Mouse (Mus musculus) embryonic facial prominence, embryonic 10.5 days (tissue): ENCODE measurements around the gene Cnbp. TPM values are rescaled to one million over a fixed set of nuclear protein-coding genes. Genes with fewer than 3 reads are reported as not detected.

Experiments used
- DNase-seq: peaks from one replicate; pipeline ENCODE4 v3.0.0-alpha.2; 2017; ENCODE audit warnings: low spot score
- H3K27ac ChIP-seq: fragments of 300-500 bp; sonication (generic); replicated peaks from 2 replicates; pipeline ENCODE4 v1.5.1; 2016; ENCODE audit warnings: mild to moderate bottlenecking
- H3K27me3 ChIP-seq: fragments of 300-500 bp; sonication (generic); replicated peaks from 2 replicates; pipeline ENCODE4 v1.6.1; 2016; ENCODE audit warnings: low read depth, mild to moderate bottlenecking; ENCODE audit not compliant: poor library complexity, severe bottlenecking
- H3K36me3 ChIP-seq: fragments of 300-500 bp; sonication (generic); replicated peaks from 2 replicates; pipeline ENCODE4 v1.6.1; 2016; ENCODE audit warnings: mild to moderate bottlenecking, moderate library complexity
- H3K4me1 ChIP-seq: fragments of 300-500 bp; sonication (generic); 2 replicates; pipeline ENCODE4 v1.6.1; 2016
- H3K4me3 ChIP-seq: fragments of 300-500 bp; sonication (generic); 2 replicates; pipeline ENCODE4 v1.5.1; 2016; ENCODE audit warnings: mild to moderate bottlenecking, moderate library complexity
- H3K9me3 ChIP-seq: fragments of 300-500 bp; sonication (generic); 2 replicates; pipeline ENCODE4 v1.6.1; 2016; ENCODE audit warnings: mild to moderate bottlenecking
- WGBS: fragments of 180-500 bp; shearing (Covaris S2); methylation state at CpG from one replicate; pipeline ENCODE4 v1.1.7; 2016; 5-methylcytosine and 5-hydroxymethylcytosine counted together
- polyA plus RNA-seq: library from polyadenylated mRNA; unstranded; fragments of >200 nt; fragmentation: Nextera tagmentation; extraction: Ambion mirVana; gene quantifications from 2 replicates; pipeline ENCODE4 v1.2.1, GENCODE M21; 2016

Cnbp gene
- polyA plus RNA-seq, 1 experiment from 2014 or later = 1,409 TPM

GRCm38 (mm10) chr6:87873963-87874362 lies 23.1 kb upstream of the Cnbp start:
- no peak overlapping the region for H3K4me3 ChIP-seq
- H3K9me3 ChIP-seq = no peaks in the 10 kb centered on the region
- no peaks in the 10 kb centered on the region for H3K36me3 ChIP-seq
- 91% methylated on average over 2 of the region's 2 CpGs for WGBS
- H3K27ac ChIP-seq = no peak overlapping the region
- peaks cover 6% of the 10 kb centered on the region for H3K4me1 ChIP-seq
- H3K27me3 ChIP-seq = no peaks in the 10 kb centered on the region
- DNase-seq = no peak

GRCm38 (mm10) chr6:87873104-87873503 lies 22.2 kb upstream of the Cnbp start:
- H3K36me3 ChIP-seq = no peaks in the 10 kb centered on the region
- peaks cover 6% of the 10 kb centered on the region for H3K4me1 ChIP-seq
- no peak overlapping the region for H3K27ac ChIP-seq
- H3K9me3 ChIP-seq = no peaks in the 10 kb centered on the region
- DNase-seq = no peak
- 28% methylated on average over 1 of the region's 1 CpGs for WGBS
- no peaks in the 10 kb centered on the region for H3K27me3 ChIP-seq
- no peak overlapping the region for H3K4me3 ChIP-seq

DNA sequence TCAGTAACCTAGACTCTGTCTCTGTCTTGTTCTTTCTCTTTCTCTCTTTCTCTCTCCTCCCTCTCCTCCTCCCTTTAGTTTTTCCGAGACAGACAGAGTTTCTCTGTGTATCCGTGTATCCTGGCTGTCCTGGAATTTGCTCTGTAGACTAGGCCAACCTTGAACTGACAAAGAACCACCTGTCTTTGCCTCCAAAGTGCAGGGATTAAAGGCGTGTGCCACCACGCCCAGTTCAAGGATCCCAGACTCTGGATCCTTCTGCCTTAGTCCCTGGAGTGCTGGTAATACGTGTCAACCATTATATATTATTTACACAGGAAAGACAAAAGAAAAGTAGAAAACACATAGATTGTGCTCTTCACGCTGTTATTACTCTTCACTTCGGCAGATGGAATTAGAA lies 20.3 kb upstream of the Cnbp start:
- Histone ChIP-seq H3K27ac (no peak overlapping the region), H3K4me1 (peaks cover 3% of the 10 kb centered on the region), H3K36me3 (no peaks in the 10 kb centered on the region), H3K9me3 (no peaks in the 10 kb centered on the region), H3K4me3 (no peak overlapping the region), H3K27me3 (no peaks in the 10 kb centered on the region)
- DNase-seq = no peak
- 86% methylated on average over 7 of the region's 7 CpGs for WGBS

GRCm38 (mm10) chr6:87870440-87870839 lies 19.5 kb upstream of the Cnbp start:
- Histone ChIP-seq H3K27me3 (no peaks in the 10 kb centered on the region), H3K4me3 (no peak overlapping the region), H3K4me1 (no peaks in the 10 kb centered on the region), H3K27ac (no peak overlapping the region), H3K36me3 (no peaks in the 10 kb centered on the region), H3K9me3 (no peaks in the 10 kb centered on the region)
- 74% methylated on average over 1 of the region's 1 CpGs for WGBS
- DNase-seq = no peak

DNA sequence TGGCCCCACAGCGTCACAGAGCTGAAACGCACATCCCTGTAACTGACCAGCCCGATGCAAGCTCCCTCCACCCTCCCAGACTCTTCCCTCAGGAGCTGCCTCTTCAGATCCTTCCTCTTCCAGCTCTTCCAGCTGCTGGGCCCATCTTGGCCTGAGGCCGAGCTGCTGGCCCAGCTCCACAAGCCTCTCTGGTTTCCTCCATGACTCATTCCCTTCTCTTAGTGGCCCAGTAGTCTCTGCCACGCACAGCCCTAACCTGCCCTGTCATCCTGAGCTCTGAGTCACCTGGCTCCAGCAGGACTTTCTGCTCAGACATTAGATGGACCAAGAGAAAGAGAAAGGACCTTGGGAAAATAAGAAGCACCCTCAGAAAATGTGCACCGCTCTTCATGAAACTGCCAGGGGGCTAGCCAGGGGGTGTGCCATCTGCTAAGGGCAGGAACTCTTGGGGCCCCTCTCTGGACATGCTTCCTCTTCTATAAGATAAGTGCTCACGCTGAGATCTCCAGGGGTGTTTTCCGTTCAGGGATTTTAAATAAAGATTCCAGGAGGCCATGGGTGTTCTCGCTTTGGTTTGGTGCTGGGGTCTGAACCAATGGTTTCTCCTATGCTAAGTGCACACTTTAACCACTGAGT lies 18.1 kb upstream of the Cnbp start:
- Histone ChIP-seq H3K36me3 (no peaks in the 10 kb centered on the region), H3K9me3 (no peaks in the 10 kb centered on the region), H3K4me1 (no peaks in the 10 kb centered on the region), H3K27ac (no peak overlapping the region), H3K27me3 (no peaks in the 10 kb centered on the region), H3K4me3 (no peak overlapping the region)
- 80% methylated on average over 9 of the region's 9 CpGs for WGBS
- no peak for DNase-seq

DNA sequence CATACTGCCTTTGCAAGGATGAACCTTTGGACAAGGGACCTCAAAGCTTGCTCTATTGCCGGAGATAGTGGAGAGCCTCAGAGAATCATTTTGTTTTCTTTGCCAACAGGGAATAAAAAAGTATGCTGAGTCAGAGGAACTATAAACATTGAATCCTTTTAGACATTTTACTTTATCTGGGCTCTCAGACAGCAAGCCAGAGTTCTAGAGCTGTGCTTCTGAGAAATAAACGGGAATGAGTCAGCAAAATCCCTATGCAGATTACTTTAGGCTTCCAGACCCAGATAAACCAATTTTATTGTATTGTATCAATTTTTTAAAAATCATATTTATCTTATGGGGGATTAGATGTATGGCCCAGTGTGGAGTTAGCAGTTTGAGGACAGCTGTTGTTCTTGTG lies 16.4 kb upstream of the Cnbp start:
- no peak overlapping the region for H3K27ac ChIP-seq
- H3K4me1 ChIP-seq = no peaks in the 10 kb centered on the region
- DNase-seq = no peak
- H3K27me3 ChIP-seq = no peaks in the 10 kb centered on the region
- H3K9me3 ChIP-seq = no peaks in the 10 kb centered on the region
- WGBS = 83% methylated on average over 2 of the region's 2 CpGs
- H3K4me3 ChIP-seq = no peak overlapping the region
- H3K36me3 ChIP-seq = no peaks in the 10 kb centered on the region

- Histone ChIP-seq H3K4me1 (no peaks in the 10 kb centered on the region), H3K27ac (no peak overlapping the region), H3K4me3 (no peak overlapping the region), H3K9me3 (no peaks in the 10 kb centered on the region), H3K36me3 (no peaks in the 10 kb centered on the region), H3K27me3 (no peaks in the 10 kb centered on the region)
- 87% methylated on average over 6 of the region's 6 CpGs for WGBS
- no peak for DNase-seq
These were observed 15.3 kb upstream of the Cnbp start for GRCm38 (mm10) chr6:87866211-87866610.

DNA sequence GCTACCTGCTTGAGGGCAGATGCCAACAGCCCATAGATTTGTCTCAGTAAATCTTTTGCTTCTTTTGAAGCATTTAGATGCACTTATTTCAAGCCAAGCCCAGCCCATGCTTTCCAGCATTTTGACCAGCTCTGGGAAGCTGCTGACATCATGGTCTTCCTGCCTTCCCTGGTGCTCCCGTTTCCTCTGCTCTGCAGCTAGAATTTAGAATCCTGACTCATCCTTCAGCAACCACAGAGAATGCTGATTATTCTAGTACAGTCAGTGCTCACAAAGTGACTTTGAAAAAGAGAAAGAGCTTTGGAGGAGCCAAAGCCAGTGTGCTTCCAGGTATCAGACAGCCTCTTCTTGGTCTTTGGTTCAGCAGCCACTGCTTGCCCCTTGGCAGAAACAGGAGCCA lies 6.2 kb upstream of the Cnbp start:
- Histone ChIP-seq H3K4me1 (no peaks in the 10 kb centered on the region), H3K36me3 (no peaks in the 10 kb centered on the region), H3K27me3 (no peaks in the 10 kb centered on the region), H3K27ac (no peak overlapping the region), H3K4me3 (no peak overlapping the region), H3K9me3 (no peaks in the 10 kb centered on the region)
- DNase-seq = no peak
- WGBS = 71% methylated on average over 1 of the region's 1 CpGs

DNA sequence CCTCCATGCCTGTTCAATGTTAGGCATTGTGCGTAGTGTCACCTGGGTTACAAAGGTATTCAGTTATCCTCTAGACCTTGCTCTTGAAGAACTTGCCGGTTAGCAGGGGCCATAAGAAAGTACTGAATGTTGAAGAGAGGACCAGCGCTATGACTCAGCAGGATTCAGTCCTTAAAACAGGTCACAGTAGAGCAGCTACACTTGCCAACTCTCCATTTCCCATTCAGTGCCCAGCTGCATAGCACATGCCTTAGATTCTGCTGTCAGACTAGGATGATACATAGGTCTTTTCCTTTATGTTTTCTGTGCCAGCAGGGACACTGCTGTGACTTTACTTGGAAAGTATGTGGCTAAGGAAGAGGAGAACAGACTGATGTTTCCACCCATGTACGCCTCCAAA lies 2.5 kb upstream of the Cnbp start:
- 84% methylated on average over 4 of the region's 4 CpGs for WGBS
- H3K9me3 ChIP-seq = no peaks in the 10 kb centered on the region
- H3K27me3 ChIP-seq = no peaks in the 10 kb centered on the region
- no peak for DNase-seq
- H3K4me3 ChIP-seq = no peak overlapping the region
- H3K27ac ChIP-seq = no peak overlapping the region
- H3K36me3 ChIP-seq = peaks cover 6% of the 10 kb centered on the region
- H3K4me1 ChIP-seq = peaks cover 14% of the 10 kb centered on the region

GRCm38 (mm10) chr6:87851871-87852270 lies 965 bp upstream of the Cnbp start:
- WGBS = 83% methylated on average over 6 of the region's 6 CpGs
- Histone ChIP-seq H3K36me3 (peaks cover 21% of the 10 kb centered on the region), H3K27ac (no peak overlapping the region), H3K4me1 (peaks cover 30% of the 10 kb centered on the region), H3K27me3 (no peaks in the 10 kb centered on the region), H3K4me3 (peak overlapping the region; percentile 100), H3K9me3 (no peaks in the 10 kb centered on the region)
- DNase-seq = no peak

- peaks cover 33% of the 10 kb centered on the region for H3K4me1 ChIP-seq
- H3K27me3 ChIP-seq = no peaks in the 10 kb centered on the region
- H3K36me3 ChIP-seq = peaks cover 37% of the 10 kb centered on the region
- under 1% methylated on average over 73 of the region's 73 CpGs for WGBS
- H3K4me3 ChIP-seq = peak overlapping the region; percentile 100
- DNase-seq = peak; percentile 71
- peak overlapping the region; percentile 100 for H3K27ac ChIP-seq
- H3K9me3 ChIP-seq = no peaks in the 10 kb centered on the region
These were observed 579 bp downstream of the Cnbp start for GRCm38 (mm10) chr6:87850155-87850899.

DNA sequence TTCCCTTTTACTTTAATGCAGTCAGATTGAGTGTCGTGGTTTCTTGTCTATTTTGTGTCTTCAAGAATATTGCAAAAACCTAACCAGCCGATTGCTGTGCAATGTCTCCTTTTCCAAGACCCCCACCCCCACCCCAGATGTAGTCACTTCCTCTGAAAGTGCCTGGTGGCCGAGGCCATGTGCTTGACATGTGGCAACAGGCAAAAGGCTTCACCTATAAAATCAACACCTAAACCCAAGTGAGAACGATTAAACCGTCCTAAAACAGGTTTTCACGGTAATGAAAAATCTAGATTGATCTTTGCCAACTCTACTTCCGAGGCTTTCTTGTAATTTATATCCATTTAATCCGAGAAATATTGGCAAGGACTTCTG lies 1.1 kb downstream of the Cnbp start:
- Histone ChIP-seq H3K27me3 (no peaks in the 10 kb centered on the region), H3K9me3 (no peaks in the 10 kb centered on the region), H3K36me3 (peaks cover 42% of the 10 kb centered on the region), H3K27ac (peak overlapping the region; percentile 100), H3K4me3 (peak overlapping the region; percentile 100), H3K4me1 (peaks cover 33% of the 10 kb centered on the region)
- peak; percentile 70 for DNase-seq
- under 1% methylated on average over 8 of the region's 8 CpGs for WGBS

- DNase-seq = no peak
- 90% methylated on average over 1 of the region's 1 CpGs for WGBS
- H3K27ac ChIP-seq = no peak overlapping the region
- H3K4me1 ChIP-seq = peaks cover 33% of the 10 kb centered on the region
- H3K27me3 ChIP-seq = no peaks in the 10 kb centered on the region
- peaks cover 72% of the 10 kb centered on the region for H3K36me3 ChIP-seq
- H3K9me3 ChIP-seq = no peaks in the 10 kb centered on the region
- H3K4me3 ChIP-seq = 0 out of 2 replicates have a peak overlapping the region, but pooled peaks have one; percentile 16
These were observed 4.1 kb downstream of the Cnbp start for GRCm38 (mm10) chr6:87846813-87847212.
